Mouse (Mus musculus): ENCODE measurements around the gene Smco3.

GRCm38 (mm10) chr6:136831712-136832111 is 3.5 kb downstream of the Smco3 start:
- TF ChIP-seq CTCF (IDR thresholded peaks at IDR 0.05; ENCODE audit: insufficient read depth, low read depth, low read length) = no peak
- TF ChIP-seq POLR2A (IDR thresholded peaks at IDR 0.05; ENCODE audit: insufficient read depth, low read depth, low read length) = no peak
